29 mouse cellular contexts compared by ENCODE assay signal in the genomic region with DNA sequence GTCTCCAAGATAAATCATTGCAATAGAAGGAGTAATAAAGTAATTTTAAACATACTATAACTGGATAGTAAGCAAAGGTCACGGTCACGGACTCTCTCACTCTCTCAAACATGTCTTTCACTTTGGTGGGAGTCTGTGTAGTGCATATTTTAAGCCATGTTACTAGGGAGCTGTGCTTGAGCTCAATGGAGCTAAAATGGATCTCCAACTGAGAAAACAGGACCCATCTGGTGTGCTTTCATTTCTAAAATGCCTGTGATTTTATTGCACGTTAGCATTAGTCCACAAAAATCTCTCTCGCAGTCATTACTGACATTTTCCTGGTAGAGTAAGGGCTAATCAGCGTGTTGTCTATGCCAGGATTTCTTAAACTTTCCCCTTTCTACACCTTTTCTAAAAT.
"Had no signal": no experiment of that assay in that cellular context is flagged by ENCODE, and none has a peak within 500 bp of the region (broad histone marks: within the 10 kb centered on the region; RNA-seq: fewer than 3 reads in every experiment).

No protein-coding gene starts in this region.

- H3K4me3 ChIP-seq: gastrocnemius, adult 2 months; heart, embryonic 10.5 days; heart, embryonic 12.5 days; hindbrain, embryonic 10.5 days; hindbrain, embryonic 12.5 days; intestine, embryonic 15.5 days; kidney, embryonic 15.5 days; left cerebral cortex, adult 2 months; limb, embryonic 10.5 days; limb, embryonic 12.5 days; liver, embryonic 13.5 days; liver, embryonic 15.5 days had no signal

- H3K27ac ChIP-seq: gastrocnemius, adult 2 months; heart, embryonic 10.5 days; hindbrain, embryonic 10.5 days; hindbrain, embryonic 12.5 days; hindbrain, embryonic 14.5 days; intestine, embryonic 15.5 days; kidney, embryonic 15.5 days; left cerebral cortex, adult 2 months; limb, embryonic 10.5 days; limb, embryonic 12.5 days; liver, embryonic 13.5 days; liver, embryonic 15.5 days had no signal

- H3K36me3 ChIP-seq: heart, embryonic 10.5 days; heart, embryonic 12.5 days; hindbrain, embryonic 10.5 days; hindbrain, embryonic 12.5 days; intestine, embryonic 15.5 days; kidney, embryonic 15.5 days; limb, embryonic 10.5 days; limb, embryonic 12.5 days; liver, embryonic 13.5 days; liver, embryonic 15.5 days had no signal

- H3K9me3 ChIP-seq: heart, embryonic 10.5 days; heart, embryonic 12.5 days; hindbrain, embryonic 10.5 days; hindbrain, embryonic 12.5 days; intestine, embryonic 15.5 days; kidney, embryonic 15.5 days; limb, embryonic 10.5 days; limb, embryonic 12.5 days; liver, embryonic 13.5 days; liver, embryonic 15.5 days had no signal

- ATAC-seq: hindbrain, embryonic 16.5 days; inflammation-experienced regulatory T-cells, adult 6 months; intestine, embryonic 15.5 days; intestine, postnatal 0 days; liver, postnatal 0 days had no signal

- H3K27me3 ChIP-seq: heart, embryonic 12.5 days; hindbrain, embryonic 12.5 days; intestine, embryonic 15.5 days; kidney, embryonic 15.5 days; limb, embryonic 12.5 days; liver, embryonic 13.5 days; liver, embryonic 15.5 days had no signal

- H3K4me2 ChIP-seq: heart, embryonic 12.5 days; hindbrain, embryonic 12.5 days; hindbrain, embryonic 14.5 days; intestine, embryonic 15.5 days; kidney, embryonic 15.5 days; limb, embryonic 12.5 days; liver, embryonic 11.5 days; liver, embryonic 13.5 days; liver, embryonic 15.5 days had no signal

- H3K9ac ChIP-seq: heart, embryonic 12.5 days; hindbrain, embryonic 12.5 days; hindbrain, embryonic 14.5 days; intestine, embryonic 15.5 days; kidney, embryonic 15.5 days; limb, embryonic 12.5 days; liver, embryonic 13.5 days; liver, embryonic 15.5 days; liver, postnatal 0 days had no signal

- H3K4me1 ChIP-seq: heart, embryonic 10.5 days; heart, embryonic 12.5 days; hindbrain, embryonic 10.5 days; hindbrain, embryonic 12.5 days; intestine, embryonic 15.5 days; kidney, embryonic 15.5 days; limb, embryonic 10.5 days; limb, embryonic 12.5 days; liver, embryonic 13.5 days; liver, embryonic 15.5 days had no signal

- DNase-seq: gastrocnemius, adult 2 months; gastrocnemius, postnatal 10 days; gastrocnemius, postnatal 25 days; heart, adult 18-20 months; heart, postnatal 10 days; heart, postnatal 4 days; kidney, adult 18-20 months; kidney, adult 9 months; kidney, postnatal 10 days; kidney, postnatal 25 days; kidney, postnatal 4 days; liver; liver, embryonic 13.5 days; liver, postnatal 0 days had no signal
